Mouse (Mus musculus): Measurements from ENCODE around the gene Sumo2. TPM values are rescaled to one million over a fixed set of nuclear protein-coding genes. Genes with fewer than 3 reads are reported as not detected.
A peak's percentile ranks its signal among the peaks of the same experiment; 100 is the strongest.

The Sumo2 gene
- polyA plus RNA-seq, 1 experiment from 2014 or later = 1,289 TPM

- Histone ChIP-seq H3K4me1 (peaks cover 12% of the 10 kb centered on the region), H3K4me2 (replicated peaks) (no peak overlapping the region), H3K27ac (no peak overlapping the region), H3K27me3 (no peaks in the 10 kb centered on the region), H3K9ac (no peak overlapping the region), H3K4me3 (no peak overlapping the region), H3K9me3 (no peaks in the 10 kb centered on the region), H3K36me3 (peaks cover 2% of the 10 kb centered on the region)
- no peak for ATAC-seq (ENCODE audit: insufficient number of reproducible peaks, insufficient read depth, low FRiP score, low TSS enrichment)
- 76% methylated on average over 5 of the region's 5 CpGs for WGBS
These were observed 19.1 kb downstream of the Sumo2 start for GRCm38 (mm10) chr11:115516942-115517341.

- Histone ChIP-seq H3K4me3 (no peak overlapping the region), H3K4me1 (peaks cover 31% of the 10 kb centered on the region), H3K9me3 (no peaks in the 10 kb centered on the region), H3K27me3 (no peaks in the 10 kb centered on the region), H3K27ac (no peak overlapping the region), H3K4me2 (replicated peaks) (no peak overlapping the region), H3K9ac (no peak overlapping the region), H3K36me3 (no peaks in the 10 kb centered on the region)
- 69% methylated on average over 6 of the region's 6 CpGs for WGBS
- ATAC-seq (ENCODE audit: insufficient number of reproducible peaks, insufficient read depth, low FRiP score, low TSS enrichment) = no peak
These were observed 21.1 kb downstream of the Sumo2 start for GRCm38 (mm10) chr11:115515021-115515420.

- H3K9ac ChIP-seq = peak within 1 kb of the TSS; percentile 81
- under 1% methylated on average over 24 of the region's 24 CpGs for WGBS
- peak within 1 kb of the TSS; percentile 92 for H3K4me3 ChIP-seq
- peak within 1 kb of the TSS; percentile 89 for H3K4me2 ChIP-seq (replicated peaks)
- peak; percentile 95 for ATAC-seq (ENCODE audit: insufficient number of reproducible peaks, insufficient read depth, low FRiP score, low TSS enrichment)
- H3K9me3 ChIP-seq = no peaks in the 10 kb centered on the region
- no peaks in the 10 kb centered on the region for H3K36me3 ChIP-seq
- no peaks in the 10 kb centered on the region for H3K27me3 ChIP-seq
- peaks cover 36% of the 10 kb centered on the region for H3K4me1 ChIP-seq
- H3K27ac ChIP-seq = peak within 1 kb of the TSS; percentile 52
These were observed 21.8 kb downstream of the Sumo2 start, which contains the start of gene Jpt1 for GRCm38 (mm10) chr11:115514238-115514663. Gene Jpt1, minus strand, starts transcription at chr11:115514387.

GRCm38 (mm10) chr11:115513271-115514237 lies 22.5 kb downstream of the Sumo2 start:
- peaks cover 40% of the 10 kb centered on the region for H3K4me1 ChIP-seq
- peak; percentile 18; the same call in 1 of the 2 replicates for ATAC-seq (ENCODE audit: insufficient number of reproducible peaks, insufficient read depth, low FRiP score, low TSS enrichment)
- H3K9me3 ChIP-seq = no peaks in the 10 kb centered on the region
- no peaks in the 10 kb centered on the region for H3K27me3 ChIP-seq
- peak overlapping the region; percentile 52 for H3K27ac ChIP-seq
- peak overlapping the region; percentile 81 for H3K9ac ChIP-seq
- no peaks in the 10 kb centered on the region for H3K36me3 ChIP-seq
- peak overlapping the region; percentile 89 for H3K4me2 ChIP-seq (replicated peaks)
- peak overlapping the region; percentile 92 for H3K4me3 ChIP-seq
- under 1% methylated on average over 57 of the region's 57 CpGs for WGBS

- no peaks in the 10 kb centered on the region for H3K27me3 ChIP-seq
- peak overlapping the region; percentile 61; the same call in 1 of the 2 replicates for H3K27ac ChIP-seq
These were observed 23.5 kb downstream of the Sumo2 start for GRCm38 (mm10) chr11:115512407-115513183.

GRCm38 (mm10) chr11:115512004-115512403 lies 24.1 kb downstream of the Sumo2 start:
- Histone ChIP-seq H3K4me1 (peaks cover 52% of the 10 kb centered on the region), H3K27me3 (no peaks in the 10 kb centered on the region), H3K9ac (peak overlapping the region; percentile 81), H3K27ac (peak overlapping the region; percentile 61; the same call in 1 of the 2 replicates), H3K4me2 (replicated peaks) (peak overlapping the region; percentile 89), H3K4me3 (peak overlapping the region; percentile 92), H3K36me3 (no peaks in the 10 kb centered on the region), H3K9me3 (no peaks in the 10 kb centered on the region)
- no peak for ATAC-seq (ENCODE audit: insufficient number of reproducible peaks, insufficient read depth, low FRiP score, low TSS enrichment)
- 51% methylated on average over 3 of the region's 3 CpGs for WGBS

More at GRCm38 (mm10) chr11:115512407-115513183, 23.5 kb downstream of the Sumo2 start:
- no peak for ATAC-seq (ENCODE audit: insufficient number of reproducible peaks, insufficient read depth, low FRiP score, low TSS enrichment)
- Histone ChIP-seq H3K36me3 (no peaks in the 10 kb centered on the region), H3K9ac (peak overlapping the region; percentile 81), H3K4me3 (peak overlapping the region; percentile 92), H3K9me3 (no peaks in the 10 kb centered on the region), H3K4me2 (replicated peaks) (peak overlapping the region; percentile 89), H3K4me1 (peaks cover 47% of the 10 kb centered on the region)
- WGBS = 36% methylated on average over 8 of the region's 8 CpGs

GRCm38 (mm10) chr11:115511121-115511520 lies 25.0 kb downstream of the Sumo2 start:
- H3K36me3 ChIP-seq = 0 out of 2 replicates have a peak, but pooled peaks cover 2% of the 10 kb centered on the region
- ATAC-seq (ENCODE audit: insufficient number of reproducible peaks, insufficient read depth, low FRiP score, low TSS enrichment) = no peak
- H3K4me1 ChIP-seq = peaks cover 60% of the 10 kb centered on the region
- H3K4me2 ChIP-seq (replicated peaks) = peak overlapping the region; percentile 89
- 44% methylated on average over 2 of the region's 2 CpGs for WGBS
- H3K9me3 ChIP-seq = no peaks in the 10 kb centered on the region
- peak overlapping the region; percentile 81 for H3K9ac ChIP-seq
- no peak overlapping the region for H3K27ac ChIP-seq
- H3K27me3 ChIP-seq = no peaks in the 10 kb centered on the region
- H3K4me3 ChIP-seq = peak overlapping the region; percentile 92

- 0 out of 2 replicates have a peak overlapping the region, but pooled peaks have one; percentile 17 for H3K27ac ChIP-seq
- H3K4me3 ChIP-seq = no peak overlapping the region
- ATAC-seq (ENCODE audit: insufficient number of reproducible peaks, insufficient read depth, low FRiP score, low TSS enrichment) = no peak
- H3K9ac ChIP-seq = no peak overlapping the region
- H3K4me2 ChIP-seq (replicated peaks) = peak overlapping the region; percentile 89
- H3K9me3 ChIP-seq = no peaks in the 10 kb centered on the region
- 47% methylated on average over 5 of the region's 5 CpGs for WGBS
- 0 out of 2 replicates have a peak, but pooled peaks cover 5% of the 10 kb centered on the region for H3K36me3 ChIP-seq
- no peaks in the 10 kb centered on the region for H3K27me3 ChIP-seq
- peaks cover 63% of the 10 kb centered on the region for H3K4me1 ChIP-seq
These were observed 25.6 kb downstream of the Sumo2 start for GRCm38 (mm10) chr11:115510507-115510888.

GRCm38 (mm10) chr11:115509773-115510506 lies 26.1 kb downstream of the Sumo2 start:
- Histone ChIP-seq H3K4me2 (replicated peaks) (peak overlapping the region; percentile 89), H3K4me1 (peaks cover 63% of the 10 kb centered on the region), H3K27ac (peak overlapping the region; percentile 55; the same call in 1 of the 2 replicates), H3K9ac (peak overlapping the region; percentile 37), H3K4me3 (no peak overlapping the region), H3K27me3 (no peaks in the 10 kb centered on the region), H3K36me3 (0 out of 2 replicates have a peak, but pooled peaks cover 5% of the 10 kb centered on the region), H3K9me3 (no peaks in the 10 kb centered on the region)
- no peak for ATAC-seq (ENCODE audit: insufficient number of reproducible peaks, insufficient read depth, low FRiP score, low TSS enrichment)
- 34% methylated on average over 6 of the region's 6 CpGs for WGBS

- Histone ChIP-seq H3K9me3 (no peaks in the 10 kb centered on the region), H3K27ac (no peak overlapping the region), H3K4me2 (replicated peaks) (no peak overlapping the region), H3K4me1 (peaks cover 62% of the 10 kb centered on the region), H3K27me3 (no peaks in the 10 kb centered on the region), H3K9ac (no peak overlapping the region), H3K36me3 (peaks cover 7% of the 10 kb centered on the region; the same call in 1 of the 2 replicates), H3K4me3 (no peak overlapping the region)
- 87% methylated on average over 2 of the region's 2 CpGs for WGBS
- no peak for ATAC-seq (ENCODE audit: insufficient number of reproducible peaks, insufficient read depth, low FRiP score, low TSS enrichment)
These were observed 28.0 kb downstream of the Sumo2 start for GRCm38 (mm10) chr11:115508061-115508460.

- ATAC-seq (ENCODE audit: insufficient number of reproducible peaks, insufficient read depth, low FRiP score, low TSS enrichment) = no peak
- H3K4me3 ChIP-seq = no peak overlapping the region
- whole genome bisulfite sequencing = 80% methylated on average over 3 of the region's 3 CpGs
- H3K27ac ChIP-seq = no peak overlapping the region
- no peaks in the 10 kb centered on the region for H3K9me3 ChIP-seq
- H3K27me3 ChIP-seq = no peaks in the 10 kb centered on the region
- no peak overlapping the region for H3K9ac ChIP-seq
- peaks cover 47% of the 10 kb centered on the region for H3K4me1 ChIP-seq
- no peak overlapping the region for H3K4me2 ChIP-seq (replicated peaks)
- peaks cover 19% of the 10 kb centered on the region for H3K36me3 ChIP-seq
These were observed 29.5 kb downstream of the Sumo2 start for GRCm38 (mm10) chr11:115506586-115506985.

All from embryonic facial prominence, embryonic 12.5 days (tissue).